Mouse (Mus musculus): ENCODE measurements around the gene Srp14. TPM values are rescaled to one million over a fixed set of nuclear protein-coding genes. Genes with fewer than 3 reads are reported as not detected.
A peak's percentile ranks its signal among the peaks of the same experiment; 100 is the strongest.

The Srp14 gene
- 298 and 339 TPM in 2 replicates for polyA plus RNA-seq (2014; fragmentation: Nextera tagmentation; extraction: Ambion mirVana)

DNA sequence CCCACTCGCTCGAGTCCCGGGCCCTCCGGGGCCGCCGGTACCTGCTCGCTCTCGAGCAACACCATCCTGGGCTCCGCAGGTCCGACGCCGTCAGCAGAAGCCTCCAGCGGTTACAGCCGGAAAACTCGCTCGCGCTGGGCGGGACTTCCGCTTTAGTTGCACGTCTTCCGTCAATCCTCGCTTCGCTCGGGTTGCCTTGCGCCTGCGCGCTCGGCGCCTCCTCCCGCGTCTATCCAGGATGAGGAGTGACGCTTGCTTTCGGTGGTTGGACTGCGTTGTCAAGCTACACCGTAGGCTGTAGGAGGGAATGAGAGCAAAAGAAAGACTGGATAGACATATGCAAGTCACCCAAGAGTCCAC lies at the start of gene Srp14:
Gene Srp14, minus strand, starts transcription at position 162 of the 360 bp plus-strand sequence.
- H3K4me3 ChIP-seq (replicated peaks; ENCODE audit: low read length): peak within 1 kb of the TSS; percentile 97
- H3K4me2 ChIP-seq (replicated peaks): peak within 1 kb of the TSS; percentile 87
- DNase-seq (ENCODE audit: low spot score) (peak; percentile 99), ATAC-seq (ENCODE audit: low FRiP score) (peak; percentile 96)
- peaks cover 11% of the 10 kb centered on the region for H3K4me1 ChIP-seq (replicated peaks; ENCODE audit: control insufficient read depth, insufficient read depth, low read length)
- peaks cover 32% of the 10 kb centered on the region for H3K36me3 ChIP-seq (replicated peaks; ENCODE audit: control insufficient read depth, insufficient read depth)
- H3K9me3 ChIP-seq (ENCODE audit: control insufficient read depth, low read length): no peaks in the 10 kb centered on the region
- H3K27ac ChIP-seq: peak within 1 kb of the TSS; percentile 87
- peak within 1 kb of the TSS; percentile 90 for H3K9ac ChIP-seq
- WGBS: under 1% methylated on average over 27 of the region's 35 CpGs
- H3K27me3 ChIP-seq (ENCODE audit: control insufficient read depth, insufficient read depth, low read length): no peaks in the 10 kb centered on the region

DNA sequence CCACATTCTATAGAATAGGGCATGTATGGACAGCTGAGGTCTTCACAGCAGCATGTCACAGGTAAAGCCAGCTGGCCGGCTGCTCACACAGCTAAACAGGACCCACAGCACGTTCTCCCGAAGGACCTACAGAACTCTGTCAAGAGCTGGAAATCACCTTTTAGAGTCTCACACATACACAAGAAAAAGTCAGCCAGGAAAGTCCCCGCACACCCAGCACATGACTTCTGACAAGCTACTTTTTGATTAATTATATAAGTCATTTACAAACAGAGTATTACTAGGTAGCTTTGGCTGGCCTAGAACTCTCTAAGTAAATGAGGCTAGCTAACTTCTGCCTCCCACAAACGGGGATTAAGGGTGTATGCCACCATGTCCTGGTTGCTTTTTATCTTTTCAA lies 47.0 kb upstream of the Srp14 start:
- H3K9me3 ChIP-seq (ENCODE audit: control insufficient read depth, low read length): no peaks in the 10 kb centered on the region
- H3K36me3 ChIP-seq (replicated peaks; ENCODE audit: control insufficient read depth, insufficient read depth): 0 out of 2 replicates have a peak, but pooled peaks cover under 1% of the 10 kb centered on the region
- no peak for ATAC-seq (ENCODE audit: low FRiP score)
- H3K27ac ChIP-seq: no peak overlapping the region
- 91% methylated on average over 5 of the region's 5 CpGs for WGBS
- H3K27me3 ChIP-seq (ENCODE audit: control insufficient read depth, insufficient read depth, low read length): no peaks in the 10 kb centered on the region
- peaks cover 17% of the 10 kb centered on the region; the same call in 1 of the 2 replicates for H3K4me1 ChIP-seq (replicated peaks; ENCODE audit: control insufficient read depth, insufficient read depth, low read length)
- H3K9ac ChIP-seq: no peak overlapping the region
- H3K4me3 ChIP-seq (replicated peaks; ENCODE audit: low read length): no peak overlapping the region
- no peak overlapping the region for H3K4me2 ChIP-seq (replicated peaks)
- DNase-seq (ENCODE audit: low spot score): no peak

DNA sequence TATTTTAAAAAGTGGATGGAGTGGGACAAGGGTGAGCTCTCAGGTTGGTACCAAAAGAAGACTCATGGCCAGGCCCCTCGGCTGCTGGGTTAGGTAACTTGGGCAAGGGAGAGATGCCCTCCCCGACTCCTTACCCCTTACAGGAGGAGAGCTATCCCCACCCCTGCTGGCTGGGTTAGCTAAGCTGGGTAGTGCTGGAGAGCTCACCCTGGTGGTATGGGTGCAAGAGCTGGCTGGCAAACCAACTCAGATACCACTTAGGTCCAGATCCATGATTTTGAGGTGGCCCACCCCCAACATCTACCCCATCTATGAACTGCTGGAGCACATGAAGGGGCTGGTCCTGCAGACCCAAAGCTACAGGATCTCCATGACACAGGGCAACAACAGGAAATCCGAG lies 45.3 kb upstream of the Srp14 start:
- no peaks in the 10 kb centered on the region for H3K36me3 ChIP-seq (replicated peaks; ENCODE audit: control insufficient read depth, insufficient read depth)
- H3K9me3 ChIP-seq (ENCODE audit: control insufficient read depth, low read length): no peaks in the 10 kb centered on the region
- no peaks in the 10 kb centered on the region for H3K27me3 ChIP-seq (ENCODE audit: control insufficient read depth, insufficient read depth, low read length)
- H3K4me1 ChIP-seq (replicated peaks; ENCODE audit: control insufficient read depth, insufficient read depth, low read length): peaks cover 12% of the 10 kb centered on the region; the same call in 1 of the 2 replicates
- no peak overlapping the region for H3K4me3 ChIP-seq (replicated peaks; ENCODE audit: low read length)
- 92% methylated on average over 3 of the region's 3 CpGs for WGBS
- no peak for ATAC-seq (ENCODE audit: low FRiP score)
- no peak overlapping the region for H3K4me2 ChIP-seq (replicated peaks)
- no peak for DNase-seq (ENCODE audit: low spot score)
- no peak overlapping the region for H3K27ac ChIP-seq
- H3K9ac ChIP-seq: no peak overlapping the region

DNA sequence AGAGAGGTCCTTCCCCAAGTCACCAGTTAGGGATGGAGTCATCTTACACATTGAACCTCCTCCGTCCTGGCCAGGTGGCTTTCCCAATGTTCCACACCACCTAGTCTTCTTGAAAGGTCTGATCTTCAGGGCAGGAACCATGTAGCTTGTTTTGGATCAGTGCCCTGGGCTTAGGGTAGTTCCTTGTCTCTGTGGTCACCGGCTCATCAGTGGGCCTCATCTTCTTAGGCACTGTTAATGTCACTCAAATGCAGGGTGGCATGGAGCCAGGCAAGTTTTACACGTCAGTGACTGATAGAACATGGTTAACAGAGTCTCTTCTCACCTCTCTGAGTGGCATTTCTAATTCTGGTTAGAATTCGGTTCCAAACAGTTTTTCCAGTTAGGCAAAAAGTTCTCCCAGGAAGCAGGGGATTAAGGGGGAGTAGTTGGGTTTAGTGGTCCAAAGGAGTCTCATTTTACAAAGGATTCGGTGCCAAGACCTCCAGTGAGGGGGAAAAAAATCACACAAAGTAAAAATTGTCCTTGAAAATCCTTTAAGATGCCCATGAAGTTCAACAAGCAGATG lies 43.7 kb upstream of the Srp14 start:
- no peak overlapping the region for H3K4me2 ChIP-seq (replicated peaks)
- H3K9ac ChIP-seq: no peak overlapping the region
- ATAC-seq (ENCODE audit: low FRiP score) (no peak), DNase-seq (ENCODE audit: low spot score) (no peak)
- WGBS: 65% methylated on average over 5 of the region's 5 CpGs
- H3K27me3 ChIP-seq (ENCODE audit: control insufficient read depth, insufficient read depth, low read length): no peaks in the 10 kb centered on the region
- no peaks in the 10 kb centered on the region for H3K9me3 ChIP-seq (ENCODE audit: control insufficient read depth, low read length)
- no peaks in the 10 kb centered on the region for H3K36me3 ChIP-seq (replicated peaks; ENCODE audit: control insufficient read depth, insufficient read depth)
- no peak overlapping the region for H3K27ac ChIP-seq
- no peak overlapping the region for H3K4me3 ChIP-seq (replicated peaks; ENCODE audit: low read length)
- H3K4me1 ChIP-seq (replicated peaks; ENCODE audit: control insufficient read depth, insufficient read depth, low read length): 0 out of 2 replicates have a peak, but pooled peaks cover 5% of the 10 kb centered on the region

DNA sequence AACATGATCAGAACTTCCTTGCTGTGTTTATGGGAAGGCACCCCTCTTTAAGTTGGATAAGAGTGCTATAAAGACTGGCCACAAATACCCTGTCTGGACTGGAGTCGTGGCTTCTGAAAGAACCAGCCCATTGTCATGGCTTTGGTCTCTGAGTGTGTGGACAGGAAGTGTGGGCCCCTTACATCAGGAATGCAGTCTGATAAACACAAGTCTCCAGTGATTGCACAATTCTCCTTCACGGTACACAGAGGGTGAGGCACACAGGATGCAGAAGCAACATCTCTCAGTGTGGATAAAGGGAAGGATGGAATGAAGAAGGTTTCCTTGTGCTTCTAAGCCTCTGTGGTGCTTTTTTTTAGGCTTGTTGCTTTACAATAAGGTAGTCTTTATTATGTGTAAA lies 42.8 kb upstream of the Srp14 start:
- Histone ChIP-seq H3K9ac (no peak overlapping the region), H3K4me1 (replicated peaks; ENCODE audit: control insufficient read depth, insufficient read depth, low read length) (0 out of 2 replicates have a peak, but pooled peaks cover 5% of the 10 kb centered on the region), H3K9me3 (ENCODE audit: control insufficient read depth, low read length) (no peaks in the 10 kb centered on the region), H3K27me3 (ENCODE audit: control insufficient read depth, insufficient read depth, low read length) (no peaks in the 10 kb centered on the region), H3K4me3 (replicated peaks; ENCODE audit: low read length) (no peak overlapping the region), H3K27ac (no peak overlapping the region), H3K36me3 (replicated peaks; ENCODE audit: control insufficient read depth, insufficient read depth) (no peaks in the 10 kb centered on the region), H3K4me2 (replicated peaks) (no peak overlapping the region)
- ATAC-seq (ENCODE audit: low FRiP score): no peak
- 58% methylated on average over 2 of the region's 2 CpGs for WGBS
- no peak for DNase-seq (ENCODE audit: low spot score)

DNA sequence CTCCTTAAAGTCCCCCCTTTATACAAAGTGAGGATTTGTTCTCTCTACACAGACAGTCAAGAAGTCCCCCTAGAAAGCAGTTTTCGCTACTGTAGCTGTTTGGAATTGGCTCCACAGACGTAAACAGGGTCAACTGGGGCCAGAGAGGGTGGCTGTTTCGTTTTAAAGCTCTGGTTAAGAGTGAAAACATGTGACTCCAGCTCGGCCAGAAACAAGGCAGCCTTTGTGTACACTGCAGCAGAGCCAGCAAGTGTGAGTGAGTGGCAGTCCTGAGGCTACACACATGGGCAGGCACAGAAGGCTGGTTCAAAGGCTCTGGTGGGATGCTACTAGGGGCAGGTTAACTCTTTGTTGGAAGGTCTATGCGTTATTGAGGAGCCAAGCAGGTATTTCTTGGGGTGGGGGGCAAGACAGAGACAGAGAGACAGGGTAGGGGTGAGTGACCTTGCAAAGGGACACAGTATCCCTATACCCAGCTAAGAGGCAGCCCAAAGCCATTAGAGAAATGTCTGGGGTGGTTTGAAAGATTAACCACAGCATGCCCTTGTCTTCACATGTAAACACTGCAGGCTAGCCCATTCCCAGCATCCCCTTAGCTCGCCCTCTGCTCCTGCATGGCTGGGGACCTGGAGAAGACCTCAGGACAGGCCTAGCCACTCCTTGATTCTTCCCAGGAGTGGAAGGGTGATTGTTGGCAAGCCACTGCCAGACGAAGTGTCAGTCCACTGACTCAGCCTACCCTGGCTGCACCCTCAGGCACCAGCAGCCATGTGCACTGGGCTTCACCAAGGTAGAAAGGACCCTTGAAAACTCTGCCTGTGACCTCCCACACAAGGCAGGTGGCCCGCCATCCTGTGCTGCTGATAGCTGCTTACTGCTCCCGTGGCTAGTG lies 40.8 kb upstream of the Srp14 start:
- H3K27ac ChIP-seq: peak overlapping the region; percentile 67
- 41% methylated on average over 9 of the region's 9 CpGs for WGBS
- no peak overlapping the region for H3K9ac ChIP-seq
- H3K36me3 ChIP-seq (replicated peaks; ENCODE audit: control insufficient read depth, insufficient read depth): no peaks in the 10 kb centered on the region
- no peaks in the 10 kb centered on the region for H3K9me3 ChIP-seq (ENCODE audit: control insufficient read depth, low read length)
- peak; percentile 90 for ATAC-seq (ENCODE audit: low FRiP score)
- H3K27me3 ChIP-seq (ENCODE audit: control insufficient read depth, insufficient read depth, low read length): no peaks in the 10 kb centered on the region
- no peak overlapping the region for H3K4me3 ChIP-seq (replicated peaks; ENCODE audit: low read length)
- H3K4me2 ChIP-seq (replicated peaks): no peak overlapping the region
- peak; percentile 52 for DNase-seq (ENCODE audit: low spot score)
- 0 out of 2 replicates have a peak, but pooled peaks cover 5% of the 10 kb centered on the region for H3K4me1 ChIP-seq (replicated peaks; ENCODE audit: control insufficient read depth, insufficient read depth, low read length)

DNA sequence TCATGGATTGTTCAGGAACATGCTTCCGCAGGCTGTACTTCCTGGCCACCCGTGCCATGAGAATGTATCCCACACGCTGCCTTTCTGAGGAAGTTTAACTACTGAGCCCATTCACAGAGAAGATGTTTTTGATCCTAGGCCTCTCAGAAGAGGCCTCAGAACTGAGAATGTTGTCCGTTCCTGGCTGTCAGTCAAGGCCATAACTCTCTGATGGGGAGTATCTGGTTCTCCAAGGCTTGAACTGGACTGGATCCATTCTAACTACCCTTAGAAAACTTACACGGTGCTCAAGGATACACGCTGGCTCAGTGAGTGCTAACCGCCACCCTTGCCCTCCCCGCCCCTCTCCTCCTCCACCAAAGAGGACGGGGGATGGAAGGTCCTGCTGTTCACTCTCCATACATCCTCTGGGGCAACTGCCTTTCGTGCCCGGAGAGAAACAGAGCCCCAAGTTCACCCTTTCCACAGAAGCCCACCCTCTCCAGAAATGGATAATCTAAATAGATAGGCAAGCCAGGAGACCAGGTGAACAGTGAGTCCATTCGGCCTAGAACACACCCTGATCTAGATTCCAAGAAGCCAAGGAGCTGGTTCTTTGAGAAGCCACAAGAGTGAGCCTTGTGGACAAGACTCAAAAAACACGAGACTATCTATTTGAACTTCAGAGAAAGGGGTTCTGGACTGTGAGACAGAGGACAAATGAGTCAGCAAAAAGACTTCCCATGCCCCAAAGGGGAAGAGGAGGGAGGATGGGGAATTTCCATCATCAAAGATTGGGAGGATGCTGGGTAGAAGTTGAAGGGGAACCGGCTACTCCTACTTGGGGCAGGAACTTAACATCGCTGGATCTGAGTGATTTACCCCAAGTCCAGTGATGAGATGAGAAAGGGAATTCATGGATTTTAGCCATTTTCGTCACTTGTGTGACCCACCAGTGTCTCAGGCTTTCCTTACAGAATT lies 33.2 kb upstream of the Srp14 start:
- no peak overlapping the region for H3K4me2 ChIP-seq (replicated peaks)
- peaks cover 15% of the 10 kb centered on the region for H3K4me1 ChIP-seq (replicated peaks; ENCODE audit: control insufficient read depth, insufficient read depth, low read length)
- no peaks in the 10 kb centered on the region for H3K36me3 ChIP-seq (replicated peaks; ENCODE audit: control insufficient read depth, insufficient read depth)
- DNase-seq (ENCODE audit: low spot score) (no peak), ATAC-seq (ENCODE audit: low FRiP score) (no peak)
- WGBS: 80% methylated on average over 16 of the region's 16 CpGs
- H3K27me3 ChIP-seq (ENCODE audit: control insufficient read depth, insufficient read depth, low read length): 0 out of 2 replicates have a peak, but pooled peaks cover 5% of the 10 kb centered on the region
- H3K27ac ChIP-seq: peak overlapping the region; percentile 29; the same call in 1 of the 2 replicates
- no peak overlapping the region for H3K9ac ChIP-seq
- H3K9me3 ChIP-seq (ENCODE audit: control insufficient read depth, low read length): no peaks in the 10 kb centered on the region
- H3K4me3 ChIP-seq (replicated peaks; ENCODE audit: low read length): no peak overlapping the region

DNA sequence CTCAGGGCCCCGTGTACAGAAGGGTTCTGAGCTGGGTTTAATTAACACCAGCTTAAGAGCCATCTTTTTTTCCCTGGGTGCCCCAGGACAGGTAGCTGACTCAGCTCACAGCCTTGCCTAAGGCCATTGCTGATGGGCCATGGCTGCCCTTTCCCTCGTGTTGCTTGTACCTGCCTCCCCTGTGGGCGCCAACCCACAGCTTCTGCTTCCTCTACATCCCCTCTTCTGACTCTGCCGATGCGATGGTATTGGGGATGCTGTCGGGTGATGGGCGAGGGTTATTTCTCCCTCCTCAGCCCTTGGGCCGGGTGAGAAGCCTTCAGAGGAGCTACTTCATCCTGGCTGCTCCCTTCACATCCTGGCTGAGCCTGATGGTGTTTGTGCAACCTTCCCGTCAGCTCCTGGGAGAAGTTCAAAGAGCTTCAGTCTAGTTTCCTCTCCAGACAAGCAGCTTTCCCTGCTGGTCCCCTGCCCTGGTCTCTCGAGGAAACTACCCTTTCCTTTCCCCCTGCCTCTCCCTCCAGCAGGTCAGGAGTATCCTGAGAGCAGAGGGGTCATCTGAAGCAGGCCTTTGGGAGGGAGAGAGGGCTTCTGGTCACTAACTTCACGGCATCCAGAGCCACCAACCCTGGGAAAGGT lies 32.4 kb upstream of the Srp14 start:
- no peaks in the 10 kb centered on the region for H3K36me3 ChIP-seq (replicated peaks; ENCODE audit: control insufficient read depth, insufficient read depth)
- DNase-seq (ENCODE audit: low spot score) (no peak), ATAC-seq (ENCODE audit: low FRiP score) (no peak)
- peaks cover 15% of the 10 kb centered on the region for H3K4me1 ChIP-seq (replicated peaks; ENCODE audit: control insufficient read depth, insufficient read depth, low read length)
- 0 out of 2 replicates have a peak, but pooled peaks cover 5% of the 10 kb centered on the region for H3K27me3 ChIP-seq (ENCODE audit: control insufficient read depth, insufficient read depth, low read length)
- no peak overlapping the region for H3K4me2 ChIP-seq (replicated peaks)
- peak overlapping the region; percentile 29; the same call in 1 of the 2 replicates for H3K27ac ChIP-seq
- 66% methylated on average over 11 of the region's 11 CpGs for WGBS
- no peak overlapping the region for H3K4me3 ChIP-seq (replicated peaks; ENCODE audit: low read length)
- no peak overlapping the region for H3K9ac ChIP-seq
- H3K9me3 ChIP-seq (ENCODE audit: control insufficient read depth, low read length): no peaks in the 10 kb centered on the region
